Mouse (Mus musculus) forebrain, embryonic 11.5 days (tissue): Measurements from ENCODE around the gene Morn5. TPM values are rescaled to one million over a fixed set of nuclear protein-coding genes. Genes with fewer than 3 reads are reported as not detected.

Experiments used
- ATAC-seq: fragments of 200-750 bp; cut with Nextera tagmentation; replicated peaks from 2 replicates; pipeline ENCODE4 v1.8.0; 2017; ENCODE audit warnings: moderate TSS enrichment; ENCODE audit not compliant: low FRiP score
- DNase-seq: peaks from one replicate; pipeline ENCODE4 v3.0.0-alpha.2; 2017; ENCODE audit warnings: low spot score
- H3K27ac ChIP-seq: fragments of 300-500 bp; sonication (generic); 2 replicates; pipeline ENCODE4 v1.5.1; 2014; ENCODE audit warnings: low read depth, low read length
- H3K27me3 ChIP-seq: fragments of 300-500 bp; sonication (generic); 2 replicates; pipeline ENCODE4 v1.6.1; 2014; ENCODE audit warnings: mild to moderate bottlenecking, low read length, mixed read lengths; ENCODE audit not compliant: control insufficient read depth, insufficient read depth
- H3K36me3 ChIP-seq: fragments of 300-500 bp; sonication (generic); 2 replicates; pipeline ENCODE4 v1.6.1; 2014; ENCODE audit warnings: mild to moderate bottlenecking, low read length, moderate library complexity, mixed read lengths; ENCODE audit not compliant: control insufficient read depth, insufficient read depth
- H3K4me1 ChIP-seq: fragments of 300-500 bp; sonication (generic); replicated peaks from 2 replicates; pipeline ENCODE4 v1.6.1; 2014; ENCODE audit warnings: low read length, mixed read lengths; ENCODE audit not compliant: control insufficient read depth, insufficient read depth
- H3K4me2 ChIP-seq: fragments of 300-500 bp; sonication (generic); 2 replicates; pipeline ENCODE4 v1.6.1; 2014; ENCODE audit warnings: low read depth, mild to moderate bottlenecking, low read length, moderate library complexity, mixed read lengths; ENCODE audit not compliant: severe bottlenecking
- H3K4me3 ChIP-seq: fragments of 300-500 bp; sonication (generic); 2 replicates; pipeline ENCODE4 v1.5.1; 2014; ENCODE audit warnings: low read depth, low read length
- H3K9ac ChIP-seq: fragments of 300-500 bp; sonication (generic); 2 replicates; pipeline ENCODE4 v1.6.1; 2014; ENCODE audit warnings: low read length
- H3K9me3 ChIP-seq: fragments of 300-500 bp; sonication (generic); 2 replicates; pipeline ENCODE4 v1.6.1; 2016; ENCODE audit warnings: low read length, mixed read lengths; ENCODE audit not compliant: control insufficient read depth
- WGBS: fragments of 180-500 bp; shearing (Covaris S2); extraction: QIAGEN DNeasy Blood & Tissue Kit; methylation state at CpG from one replicate; pipeline ENCODE4 v1.1.7; 2014; 5-methylcytosine and 5-hydroxymethylcytosine counted together
- polyA plus RNA-seq: library from polyadenylated mRNA; unstranded; fragments of >200 nt; fragmentation: Nextera tagmentation; extraction: Ambion mirVana; gene quantifications from 2 replicates; pipeline ENCODE4 v1.2.1, GENCODE M21; 2014

Morn5 gene
- polyA plus RNA-seq, 1 experiment from 2014 or later = 0.47 TPM

- Histone ChIP-seq H3K4me3 (peak overlapping the region; percentile 19; the same call in 1 of the 2 replicates), H3K27ac (no peak overlapping the region), H3K9me3 (no peaks in the 10 kb centered on the region), H3K36me3 (no peaks in the 10 kb centered on the region), H3K4me2 (peak overlapping the region; percentile 56), H3K9ac (peak overlapping the region; percentile 32; the same call in 1 of the 2 replicates), H3K27me3 (no peaks in the 10 kb centered on the region), H3K4me1 (no peaks in the 10 kb centered on the region)
- peak; percentile 88 for DNase-seq
- 9% methylated on average over 32 of the region's 32 CpGs for WGBS
- ATAC-seq = peak; percentile 71
Measured at GRCm38 (mm10) chr2:36021385-36022159, 27.7 kb upstream of the Morn5 start.

- no peaks in the 10 kb centered on the region for H3K4me1 ChIP-seq
- DNase-seq (no peak), ATAC-seq (no peak)
- no peaks in the 10 kb centered on the region for H3K27me3 ChIP-seq
- no peaks in the 10 kb centered on the region for H3K9me3 ChIP-seq
- H3K9ac ChIP-seq = no peak overlapping the region
- H3K36me3 ChIP-seq = no peaks in the 10 kb centered on the region
- H3K4me3 ChIP-seq = no peak overlapping the region
- WGBS = 60% methylated on average over 3 of the region's 3 CpGs
- no peak overlapping the region for H3K4me2 ChIP-seq
- no peak overlapping the region for H3K27ac ChIP-seq
Measured at GRCm38 (mm10) chr2:36023291-36023690, 26.0 kb upstream of the Morn5 start.

GRCm38 (mm10) chr2:36032884-36033283 is 16.4 kb upstream of the Morn5 start:
- 85% methylated on average over 7 of the region's 7 CpGs for WGBS
- ATAC-seq = no peak
- no peaks in the 10 kb centered on the region; the same call in 1 of the 2 replicates for H3K9me3 ChIP-seq
- H3K4me2 ChIP-seq = no peak overlapping the region
- H3K4me3 ChIP-seq = no peak overlapping the region
- no peaks in the 10 kb centered on the region for H3K4me1 ChIP-seq
- no peak overlapping the region for H3K9ac ChIP-seq
- no peak overlapping the region for H3K27ac ChIP-seq
- no peaks in the 10 kb centered on the region for H3K27me3 ChIP-seq
- no peaks in the 10 kb centered on the region for H3K36me3 ChIP-seq
- DNase-seq = no peak

GRCm38 (mm10) chr2:36033966-36034365 is 15.3 kb upstream of the Morn5 start:
- no peaks in the 10 kb centered on the region for H3K36me3 ChIP-seq
- no peak for ATAC-seq
- no peak overlapping the region for H3K4me3 ChIP-seq
- H3K4me2 ChIP-seq = no peak overlapping the region
- H3K9me3 ChIP-seq = no peaks in the 10 kb centered on the region; the same call in 1 of the 2 replicates
- H3K9ac ChIP-seq = no peak overlapping the region
- no peak for DNase-seq
- WGBS = 78% methylated on average over 7 of the region's 7 CpGs
- no peaks in the 10 kb centered on the region for H3K27me3 ChIP-seq
- H3K4me1 ChIP-seq = no peaks in the 10 kb centered on the region
- no peak overlapping the region for H3K27ac ChIP-seq

GRCm38 (mm10) chr2:36034898-36035297 is 14.4 kb upstream of the Morn5 start:
- WGBS = 91% methylated on average over 7 of the region's 7 CpGs
- ATAC-seq = no peak
- no peaks in the 10 kb centered on the region for H3K27me3 ChIP-seq
- no peak for DNase-seq
- no peaks in the 10 kb centered on the region for H3K4me1 ChIP-seq
- no peak overlapping the region for H3K9ac ChIP-seq
- no peaks in the 10 kb centered on the region; the same call in 1 of the 2 replicates for H3K9me3 ChIP-seq
- no peak overlapping the region for H3K4me2 ChIP-seq
- no peak overlapping the region for H3K27ac ChIP-seq
- H3K4me3 ChIP-seq = no peak overlapping the region
- H3K36me3 ChIP-seq = no peaks in the 10 kb centered on the region

- 89% methylated on average over 11 of the region's 11 CpGs for WGBS
- Histone ChIP-seq H3K27me3 (no peaks in the 10 kb centered on the region), H3K36me3 (no peaks in the 10 kb centered on the region), H3K4me3 (no peak overlapping the region), H3K9me3 (no peaks in the 10 kb centered on the region; the same call in 1 of the 2 replicates), H3K9ac (no peak overlapping the region), H3K27ac (no peak overlapping the region), H3K4me2 (no peak overlapping the region), H3K4me1 (no peaks in the 10 kb centered on the region)
- ATAC-seq (no peak), DNase-seq (no peak)
Measured at GRCm38 (mm10) chr2:36035413-36036081, 13.7 kb upstream of the Morn5 start.

- Histone ChIP-seq H3K4me3 (no peak overlapping the region), H3K27ac (no peak overlapping the region), H3K27me3 (no peaks in the 10 kb centered on the region), H3K9me3 (no peaks in the 10 kb centered on the region), H3K36me3 (no peaks in the 10 kb centered on the region; the same call in 1 of the 2 replicates), H3K9ac (no peak overlapping the region), H3K4me1 (no peaks in the 10 kb centered on the region), H3K4me2 (no peak overlapping the region)
- no peak for ATAC-seq
- no peak for DNase-seq
- WGBS = 84% methylated on average over 7 of the region's 7 CpGs
Measured at GRCm38 (mm10) chr2:36039297-36039985, 9.8 kb upstream of the Morn5 start.

GRCm38 (mm10) chr2:36040872-36041271 is 8.4 kb upstream of the Morn5 start:
- no peak overlapping the region for H3K27ac ChIP-seq

More at GRCm38 (mm10) chr2:36040872-36041271, 8.4 kb upstream of the Morn5 start:
- no peak for DNase-seq
- no peak for ATAC-seq
- 95% methylated on average over 1 of the region's 1 CpGs for WGBS
- Histone ChIP-seq H3K4me1 (no peaks in the 10 kb centered on the region), H3K36me3 (no peaks in the 10 kb centered on the region; the same call in 1 of the 2 replicates), H3K27me3 (no peaks in the 10 kb centered on the region), H3K4me3 (no peak overlapping the region), H3K4me2 (no peak overlapping the region), H3K9me3 (no peaks in the 10 kb centered on the region), H3K9ac (no peak overlapping the region)
